Mouse (Mus musculus) C2C12 (cell line): Measurements from ENCODE around the gene Nol7. TPM values are rescaled to one million over a fixed set of nuclear protein-coding genes. Genes with fewer than 3 reads are reported as not detected.

Experiments used
- H3K27me3 ChIP-seq: one replicate; pipeline ENCODE4 v1.6.1; 2011; ENCODE audit not compliant: control insufficient read depth, insufficient read depth, insufficient read length
- H3K36me3 ChIP-seq: one replicate; pipeline ENCODE4 v1.6.1; 2011; ENCODE audit not compliant: control insufficient read depth, insufficient read depth
- H3K4me3 ChIP-seq: one replicate; pipeline ENCODE4 v1.5.1; 2011; ENCODE audit warnings: mild to moderate bottlenecking, control low read depth; ENCODE audit not compliant: poor library complexity, insufficient read depth, severe bottlenecking
- H3K79me2 ChIP-seq: one replicate; pipeline ENCODE4 v1.6.1; 2011; ENCODE audit not compliant: control insufficient read depth, insufficient read depth
- H3K79me3 ChIP-seq: one replicate; pipeline ENCODE4 v1.6.1; 2011; ENCODE audit warnings: low read depth, control low read depth
- H3ac ChIP-seq: one replicate; pipeline ENCODE3; 2011; ENCODE audit warnings: low read depth; ENCODE audit not compliant: control insufficient read depth, insufficient read length
- CEBPB ChIP-seq: IDR thresholded peaks from one replicate; pipeline ENCODE4 v1.6.1; 2011; ENCODE audit warnings: low read depth, mild to moderate bottlenecking, control low read depth, moderate library complexity
- CTCF ChIP-seq: IDR thresholded peaks from one replicate; pipeline ENCODE4 v1.5.1; 2011; ENCODE audit not compliant: control insufficient read depth, insufficient read depth, insufficient read length
- FOSL1 ChIP-seq: IDR thresholded peaks from one replicate; pipeline ENCODE4 v1.8.0; 2011; ENCODE audit warnings: mild to moderate bottlenecking, low read length; ENCODE audit not compliant: poor library complexity, insufficient read depth, severe bottlenecking
- MAX ChIP-seq: IDR thresholded peaks from one replicate; pipeline ENCODE4 v1.6.1; 2011; ENCODE audit warnings: mild to moderate bottlenecking, control low read depth
- MYOD1 ChIP-seq: IDR thresholded peaks from one replicate; pipeline ENCODE4 v1.6.1; 2011; ENCODE audit warnings: low read depth; ENCODE audit not compliant: control insufficient read depth, insufficient read length
- MYOG ChIP-seq: IDR thresholded peaks from one replicate; pipeline ENCODE4 v1.6.1; 2011; ENCODE audit not compliant: control insufficient read depth, insufficient read length; ENCODE audit errors: extremely low read depth
- USF1 ChIP-seq: IDR thresholded peaks from one replicate; pipeline ENCODE4 v1.6.1; 2011; ENCODE audit warnings: low read depth, mild to moderate bottlenecking, control low read depth, moderate library complexity
- long read RNA-seq, 2 experiments: library from polyadenylated mRNA; unstranded; transcript quantifications; one replicate each; pipeline ENCODE4 v2.0.0; 2019 to 2020
- polyA plus RNA-seq: library from polyadenylated mRNA; unstranded; fragments of >200 nt; fragmentation: generic; extraction: Trizol; gene quantifications from one replicate; pipeline ENCODE4 v1.2.1, GENCODE M21; 2012; ENCODE audit warnings: missing spikeins

Gene Nol7
- polyA plus RNA-seq, result 94.1 TPM
- long read RNA-seq, experiment 1, transcript Nol7-201 (8 exons, 1,800 nt), result major isoform, 69 of 120 reads
- long read RNA-seq, experiment 1, partial matches to known transcripts, result 42 of 120 reads
- long read RNA-seq, experiment 1, other reads (novel, unspliced or antisense), result 4 of 120 reads
- long read RNA-seq, experiment 2, transcript Nol7-201 (8 exons, 1,800 nt), result major isoform, 33 of 48 reads
- long read RNA-seq, experiment 2, partial matches to known transcripts, result 8 of 48 reads
- long read RNA-seq, experiment 2, other reads (novel, unspliced or antisense), result 6 of 48 reads

DNA sequence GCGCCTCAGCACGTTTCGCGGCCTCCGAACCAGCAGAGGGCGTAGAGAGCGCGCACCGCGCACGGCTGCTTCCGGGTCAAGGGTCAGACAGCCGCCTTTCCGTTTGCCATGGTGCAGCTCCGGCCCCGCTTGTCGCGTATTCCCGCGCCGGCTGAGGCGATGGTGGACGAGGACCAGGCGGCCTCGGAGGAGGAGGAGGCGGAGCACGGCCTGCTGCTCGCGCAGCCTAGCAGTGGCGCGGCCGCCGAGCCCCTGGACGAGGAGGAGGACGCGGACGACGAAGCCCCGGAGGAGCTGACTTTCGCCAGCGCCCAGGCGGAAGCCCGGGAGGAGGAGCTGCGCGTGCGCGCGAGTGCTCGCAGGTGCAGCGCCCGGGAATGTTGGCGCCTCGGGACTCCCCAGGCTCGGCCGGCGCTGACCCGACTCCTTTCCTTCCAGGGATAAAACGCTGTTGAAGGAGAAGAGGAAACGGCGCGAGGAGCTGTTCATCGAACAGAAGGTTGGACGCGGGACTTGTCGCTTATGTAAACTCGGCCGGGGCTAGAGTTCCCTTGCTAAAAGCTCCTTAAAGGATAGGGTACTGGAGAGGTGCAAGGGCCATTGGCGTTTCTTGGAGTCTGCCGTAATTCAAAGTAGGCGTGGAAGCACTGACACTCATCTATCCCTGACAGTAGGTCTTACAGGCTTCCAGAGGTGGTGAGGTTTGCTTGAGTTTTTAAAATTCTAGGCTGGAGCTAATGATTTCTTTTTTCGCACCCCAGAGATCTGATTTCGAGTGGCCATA is at the start of gene Nol7:
Nol7 (plus strand) TSS at position 94 of the 784 bp plus-strand sequence.
- TF ChIP-seq USF1 (no peak), CEBPB (no peak), MYOG (no peak), MYOD1 (no peak), MAX (peak; percentile 76), CTCF (peak; percentile 96), FOSL1 (no peak)
- H3K36me3 ChIP-seq, result peaks cover 39% of the 10 kb centered on the region
- no peaks in the 10 kb centered on the region for H3K27me3 ChIP-seq

GRCm38 (mm10) chr13:43349376-43349775 is 48.8 kb upstream of the Nol7 start:
- Histone ChIP-seq H3K79me2 (no peaks in the 10 kb centered on the region), H3K27me3 (no peaks in the 10 kb centered on the region), H3K36me3 (no peaks in the 10 kb centered on the region), H3K4me3 (no peak overlapping the region), H3K79me3 (no peaks in the 10 kb centered on the region), H3ac (no peak overlapping the region)
- no peak for TF ChIP-seq MYOG
- no peak for TF ChIP-seq FOSL1
- TF ChIP-seq USF1, result no peak
- no peak for TF ChIP-seq MYOD1
- TF ChIP-seq MAX, result no peak
- no peak for TF ChIP-seq CEBPB
- no peak for TF ChIP-seq CTCF

More for the DNA sequence above, at the start of gene Nol7:
- peak within 1 kb of the TSS; percentile 99 for H3ac ChIP-seq
- H3K79me3 ChIP-seq, result peaks cover 5% of the 10 kb centered on the region
- peaks cover 29% of the 10 kb centered on the region for H3K79me2 ChIP-seq
- H3K4me3 ChIP-seq, result peak within 1 kb of the TSS; percentile 66

GRCm38 (mm10) chr13:43350489-43351169 is 47.6 kb upstream of the Nol7 start:
- no peaks in the 10 kb centered on the region for H3K79me3 ChIP-seq
- no peaks in the 10 kb centered on the region for H3K79me2 ChIP-seq
- no peaks in the 10 kb centered on the region for H3K36me3 ChIP-seq
- no peak overlapping the region for H3K4me3 ChIP-seq
- TF ChIP-seq MAX, result no peak
- TF ChIP-seq FOSL1, result no peak
- no peaks in the 10 kb centered on the region for H3K27me3 ChIP-seq
- H3ac ChIP-seq, result no peak overlapping the region

- H3K79me3 ChIP-seq, result no peaks in the 10 kb centered on the region
- H3K36me3 ChIP-seq, result no peaks in the 10 kb centered on the region
- H3K27me3 ChIP-seq, result no peaks in the 10 kb centered on the region
- H3K4me3 ChIP-seq, result no peak overlapping the region
- no peaks in the 10 kb centered on the region for H3K79me2 ChIP-seq
- TF ChIP-seq FOSL1 (no peak), MYOD1 (no peak), CTCF (no peak), MYOG (no peak), CEBPB (no peak), USF1 (no peak), MAX (no peak)
- H3ac ChIP-seq, result no peak overlapping the region
These were observed 44.8 kb upstream of the Nol7 start for GRCm38 (mm10) chr13:43353356-43353755.

- Histone ChIP-seq H3K79me3 (no peaks in the 10 kb centered on the region), H3K4me3 (no peak overlapping the region), H3K79me2 (no peaks in the 10 kb centered on the region), H3ac (no peak overlapping the region), H3K36me3 (no peaks in the 10 kb centered on the region), H3K27me3 (no peaks in the 10 kb centered on the region)
- TF ChIP-seq FOSL1 (no peak), MAX (no peak), CTCF (no peak), MYOD1 (no peak)
These were observed 43.8 kb upstream of the Nol7 start for GRCm38 (mm10) chr13:43354362-43354761.
